Mouse (Mus musculus) brain, embryonic 14.5 days (tissue): Measurements from ENCODE around the gene Rnd2.

Experiments
- CTCF ChIP-seq: fragments of 200-500 bp; IDR thresholded peaks from 2 replicates; pipeline ENCODE4 v1.5.1; 2012; ENCODE audit warnings: inconsistent platforms, mild to moderate bottlenecking, moderate library complexity, borderline replicate concordance; ENCODE audit not compliant: insufficient read depth, insufficient read length; ENCODE audit errors: extremely low read depth
- POLR2A ChIP-seq: fragments of 200-500 bp; IDR thresholded peaks from 2 replicates; pipeline ENCODE4 v1.6.1; 2012; ENCODE audit warnings: mild to moderate bottlenecking, inconsistent platforms, borderline replicate concordance; ENCODE audit not compliant: poor library complexity, insufficient read depth, insufficient read length, severe bottlenecking; ENCODE audit errors: extremely low read depth

- TF ChIP-seq CTCF = no peak
- TF ChIP-seq POLR2A = no peak
These were observed 19.0 kb downstream of the Rnd2 start for GRCm38 (mm10) chr11:101483804-101484203.
